Mouse (Mus musculus) layer of hippocampus, postnatal 10 days (tissue): Measurements from ENCODE around the gene Pparg. TPM values are rescaled to one million over a fixed set of nuclear protein-coding genes. Genes with fewer than 3 reads are reported as not detected.

ENCODE experiments used
- DNase-seq, 2 experiments: peaks; one replicate each; pipeline ENCODE4 v3.0.0; 2021; ENCODE audit warnings: low spot score in 2 of 2
- total RNA-seq, 2 experiments: library from RNA; stranded (reverse); gene quantifications; 2 replicates each; pipeline ENCODE4 v1.2.3; 2021

The Pparg gene
- total RNA-seq, 2 experiments from 2014 or later: 1.1 TPM

DNA sequence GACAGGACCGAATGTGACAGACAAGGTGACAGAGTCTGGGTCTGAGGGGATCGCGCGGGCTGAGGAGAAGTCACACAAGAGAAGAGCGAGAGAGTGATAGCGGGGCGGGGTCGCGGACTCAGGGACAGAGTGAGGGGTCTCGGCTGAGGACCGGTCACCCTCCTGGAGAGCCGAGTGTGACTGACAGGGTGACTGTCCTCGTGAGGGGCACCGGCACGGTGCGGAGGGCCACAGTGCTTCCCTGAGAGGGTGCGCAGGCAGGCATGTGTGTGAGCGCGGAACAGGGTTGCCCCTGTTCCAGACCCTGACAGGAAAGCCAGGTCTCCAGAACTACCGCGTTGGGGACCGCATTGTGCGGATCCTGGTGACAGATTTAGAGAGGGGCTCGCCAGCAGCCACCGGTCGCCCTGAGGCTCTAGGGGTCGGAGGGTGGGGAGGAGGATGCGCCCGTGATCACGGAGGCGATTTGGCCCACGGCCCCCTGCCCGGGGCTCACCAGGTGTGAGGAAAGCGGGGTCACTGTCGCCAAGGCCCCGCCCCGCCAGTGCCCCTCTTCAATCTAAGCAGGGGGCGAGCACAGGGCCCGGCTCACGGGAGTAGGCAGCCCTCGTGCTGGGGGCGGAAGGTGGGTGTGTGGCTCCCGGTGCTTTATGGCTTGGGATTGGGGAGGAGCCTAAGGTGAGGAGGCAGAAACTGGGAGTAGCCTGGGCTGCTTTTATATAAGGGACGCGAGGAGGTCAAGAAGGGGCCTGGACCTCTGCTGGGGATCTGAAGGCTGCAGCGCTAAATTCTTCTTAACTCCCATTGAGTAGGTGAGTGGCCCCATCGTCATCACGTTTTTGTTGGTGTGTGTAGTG is 1.1 kb downstream of the Pparg start:
- DNase-seq: peak; percentile 4 to 14

- DNase-seq: no peak
Measured at GRCm38 (mm10) chr6:115366869-115367610, 6.3 kb downstream of the Pparg start.

DNA sequence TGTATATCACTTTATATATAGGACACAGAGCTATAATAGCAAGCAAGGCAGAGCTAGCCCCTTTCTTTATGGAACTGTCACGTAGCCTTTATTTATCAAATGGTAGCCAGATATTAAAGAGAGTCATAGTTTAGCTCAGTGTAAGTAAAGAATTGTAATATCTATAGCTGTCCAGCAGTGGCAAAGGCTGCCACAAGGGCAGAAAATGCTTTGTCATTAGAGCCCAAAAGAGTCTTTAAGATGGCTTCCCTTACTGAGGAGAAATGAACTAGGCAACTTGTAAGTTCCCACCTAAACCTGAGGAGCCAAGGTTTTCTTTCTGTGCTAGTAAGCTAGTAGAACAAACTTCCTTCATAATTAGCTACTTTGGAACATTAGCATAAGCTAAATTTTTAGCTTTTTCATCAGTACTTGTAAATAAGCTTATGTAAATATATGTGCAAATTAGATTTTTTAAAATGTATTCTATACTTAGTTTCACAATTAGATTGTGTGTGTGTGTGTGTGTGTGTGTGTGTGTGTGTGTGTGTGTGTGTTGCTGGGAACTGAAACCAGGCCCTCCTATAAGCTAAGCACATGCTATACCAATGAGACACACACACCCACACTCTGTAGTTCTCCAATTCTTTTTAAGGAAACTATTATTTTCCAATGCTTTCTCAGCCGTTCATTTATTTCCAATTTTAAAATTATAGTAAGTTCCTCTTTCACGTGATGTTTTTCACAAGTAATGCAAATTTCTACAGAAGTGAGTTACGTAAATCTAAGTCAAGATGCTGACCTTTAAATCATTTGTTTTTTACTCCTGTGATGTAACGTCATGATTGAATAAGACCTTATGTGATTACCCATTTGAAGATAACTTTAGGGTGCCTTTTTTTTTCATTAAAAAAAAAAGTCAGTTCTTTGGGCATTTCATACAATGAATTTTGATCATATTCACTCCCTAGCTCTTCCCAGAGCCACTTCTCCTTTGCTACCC is 14.4 kb downstream of the Pparg start:
- no peak for DNase-seq

- DNase-seq: no peak
Measured at GRCm38 (mm10) chr6:115380596-115380995, 19.8 kb downstream of the Pparg start.

DNA sequence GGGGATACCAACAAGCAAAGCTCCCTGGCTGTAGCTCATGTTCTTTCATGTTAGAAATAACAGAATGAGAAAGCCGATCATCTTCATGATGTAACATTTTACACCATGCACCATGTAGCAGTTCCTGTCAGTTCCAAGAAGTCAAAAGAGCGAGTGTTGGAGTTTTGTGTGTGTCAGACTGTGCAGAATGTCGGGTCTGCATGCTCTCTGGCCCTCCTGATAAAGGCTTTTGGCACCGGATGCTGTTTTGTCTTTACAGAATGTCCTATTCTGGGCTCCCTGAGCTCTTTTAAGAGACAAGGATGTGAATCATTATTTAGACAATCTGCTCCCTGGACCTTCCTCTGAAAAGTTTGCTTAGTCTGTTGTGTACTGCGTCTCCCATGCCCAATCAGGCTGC is 22.0 kb downstream of the Pparg start:
- no peak for DNase-seq

- DNase-seq: no peak
Measured at GRCm38 (mm10) chr6:115389945-115390540, 29.3 kb downstream of the Pparg start.

GRCm38 (mm10) chr6:115396911-115397310 is 36.2 kb downstream of the Pparg start:
- no peak for DNase-seq

- DNase-seq: no peak
Measured at GRCm38 (mm10) chr6:115404354-115404753, 43.6 kb downstream of the Pparg start.

GRCm38 (mm10) chr6:115411477-115411876 is 50.7 kb downstream of the Pparg start:
- no peak for DNase-seq

DNA sequence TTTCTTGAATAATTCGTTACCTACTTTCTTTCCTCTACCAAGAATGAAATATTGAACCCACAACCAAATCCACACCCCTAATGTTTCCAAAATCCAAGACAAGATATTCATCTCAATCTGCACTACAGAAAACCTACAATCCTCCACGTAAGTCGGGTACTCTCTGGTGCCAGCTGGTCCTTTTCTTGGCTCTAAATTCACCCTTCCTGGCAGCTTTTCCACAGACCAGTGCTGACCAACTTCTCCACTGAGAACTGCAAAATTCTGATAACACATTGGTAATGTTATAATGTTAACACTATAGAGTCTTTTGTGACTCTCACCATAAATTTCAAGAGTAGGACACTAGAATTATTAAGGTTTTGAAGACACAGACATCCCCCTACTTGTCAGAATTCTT is 57.4 kb downstream of the Pparg start:
- DNase-seq: no peak

DNA sequence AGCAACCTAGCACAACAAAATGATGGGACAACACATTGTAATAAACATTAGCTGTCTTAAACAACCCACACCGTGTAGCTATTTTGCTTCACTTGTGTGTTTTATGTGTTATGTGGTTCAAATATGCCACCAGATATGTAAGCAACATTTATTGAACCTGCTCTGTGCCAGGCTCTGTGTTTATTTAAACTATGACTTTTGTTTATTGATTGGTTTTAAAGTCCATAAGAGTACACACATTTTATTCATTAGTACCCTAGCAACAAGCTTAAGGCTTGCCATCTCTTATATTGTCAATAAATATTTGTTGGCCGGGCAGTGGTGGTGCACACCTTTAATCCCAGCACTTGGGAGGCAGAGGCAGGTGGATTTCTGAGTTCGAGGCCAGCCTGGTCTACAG is 58.2 kb downstream of the Pparg start:
- DNase-seq: no peak

GRCm38 (mm10) chr6:115420963-115421362 is 60.2 kb downstream of the Pparg start:
- no peak for DNase-seq

DNA sequence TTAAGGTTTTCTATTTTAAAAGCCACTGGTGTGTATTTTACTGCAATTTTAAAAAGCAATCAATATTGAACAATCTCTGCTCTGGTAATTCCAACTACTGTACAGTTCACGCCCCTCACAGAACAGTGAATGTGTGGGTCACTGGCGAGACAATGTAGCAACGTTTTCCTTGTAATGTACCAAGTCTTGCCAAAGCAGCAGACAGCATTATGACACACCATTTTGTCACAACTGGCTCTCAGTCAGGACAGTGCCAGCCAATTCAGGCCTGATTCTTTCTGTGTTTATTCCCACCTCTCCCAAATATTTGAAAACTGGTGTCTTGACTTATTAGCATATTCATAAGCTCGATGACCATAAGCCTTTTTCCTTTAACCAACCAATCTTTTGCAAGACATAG is 60.9 kb downstream of the Pparg start:
- DNase-seq: no peak

DNA sequence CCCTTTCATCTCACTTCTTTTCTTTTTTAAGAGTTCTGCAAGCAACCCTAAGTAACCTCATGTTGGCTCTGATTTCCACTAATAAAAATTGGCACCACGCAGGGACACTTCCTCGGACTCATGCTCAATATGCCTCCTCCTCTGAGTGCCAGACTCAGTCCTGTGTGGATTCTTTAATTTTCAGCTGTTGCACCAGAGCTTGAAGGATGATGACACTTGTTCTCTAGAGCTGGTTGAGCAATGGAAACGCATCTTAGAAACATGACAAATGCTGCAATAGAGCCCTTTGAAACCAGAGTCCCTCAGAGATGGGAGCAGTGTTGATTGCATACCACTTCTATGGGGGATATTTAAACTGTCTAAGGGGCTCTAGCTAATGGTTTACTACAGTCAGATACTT is 63.7 kb downstream of the Pparg start:
- DNase-seq: no peak

DNA sequence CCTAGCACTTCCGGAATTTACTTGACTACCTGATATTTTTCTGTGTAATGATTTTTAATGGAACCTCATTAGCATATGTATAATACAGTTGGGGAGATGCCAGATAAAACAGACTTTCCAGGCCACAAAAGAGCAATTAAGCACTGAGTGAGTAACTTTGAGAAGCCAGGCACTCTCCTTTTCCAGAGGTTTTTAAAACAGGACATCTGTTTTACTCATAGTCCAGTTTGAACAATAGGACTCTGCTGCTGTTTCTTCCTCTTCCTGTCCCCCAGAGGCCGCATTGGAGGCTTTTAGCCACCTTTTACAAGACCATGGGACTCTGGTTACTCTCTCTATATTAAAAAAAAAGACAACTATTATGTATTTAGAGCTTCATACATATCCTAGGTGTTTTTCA is 72.0 kb downstream of the Pparg start:
- DNase-seq: no peak

DNA sequence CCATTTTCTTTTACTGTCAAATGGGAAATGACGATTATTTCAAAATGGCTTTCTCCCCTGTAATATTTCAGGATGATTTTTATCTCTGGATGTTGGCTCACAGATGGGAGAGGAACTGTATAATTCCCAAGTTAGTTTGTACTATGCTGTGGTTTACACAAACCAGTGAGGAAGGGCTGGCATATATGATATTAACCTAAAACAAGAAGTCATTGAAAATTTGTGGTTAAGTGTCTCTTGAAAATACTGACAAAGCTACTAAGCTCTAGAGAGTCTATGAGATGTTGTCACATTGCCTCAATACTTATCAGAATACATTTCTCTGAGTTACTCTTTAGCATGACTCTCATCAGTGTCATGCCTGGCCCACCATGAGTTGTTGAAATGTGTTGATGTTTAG is 73.3 kb downstream of the Pparg start:
- no peak for DNase-seq

DNA sequence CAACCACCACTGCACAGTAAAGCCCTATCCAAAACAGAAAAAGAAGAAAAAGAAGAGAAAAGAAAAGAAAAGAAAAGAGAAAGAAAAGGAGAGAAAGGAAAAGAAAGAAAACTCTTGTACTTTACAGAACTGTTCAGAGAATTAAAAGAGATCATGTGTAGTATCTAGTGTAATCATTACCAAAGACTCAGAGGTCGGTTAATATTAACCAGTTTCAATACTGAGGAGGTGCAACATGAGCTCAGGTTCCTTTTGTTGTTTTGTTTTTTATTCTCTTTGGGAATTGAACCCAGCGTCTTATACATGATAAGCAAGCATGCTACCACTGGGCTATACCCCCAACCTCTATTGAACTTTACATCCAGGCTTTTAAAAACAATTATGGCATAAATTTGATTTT is 74.1 kb downstream of the Pparg start:
- DNase-seq: no peak

DNA sequence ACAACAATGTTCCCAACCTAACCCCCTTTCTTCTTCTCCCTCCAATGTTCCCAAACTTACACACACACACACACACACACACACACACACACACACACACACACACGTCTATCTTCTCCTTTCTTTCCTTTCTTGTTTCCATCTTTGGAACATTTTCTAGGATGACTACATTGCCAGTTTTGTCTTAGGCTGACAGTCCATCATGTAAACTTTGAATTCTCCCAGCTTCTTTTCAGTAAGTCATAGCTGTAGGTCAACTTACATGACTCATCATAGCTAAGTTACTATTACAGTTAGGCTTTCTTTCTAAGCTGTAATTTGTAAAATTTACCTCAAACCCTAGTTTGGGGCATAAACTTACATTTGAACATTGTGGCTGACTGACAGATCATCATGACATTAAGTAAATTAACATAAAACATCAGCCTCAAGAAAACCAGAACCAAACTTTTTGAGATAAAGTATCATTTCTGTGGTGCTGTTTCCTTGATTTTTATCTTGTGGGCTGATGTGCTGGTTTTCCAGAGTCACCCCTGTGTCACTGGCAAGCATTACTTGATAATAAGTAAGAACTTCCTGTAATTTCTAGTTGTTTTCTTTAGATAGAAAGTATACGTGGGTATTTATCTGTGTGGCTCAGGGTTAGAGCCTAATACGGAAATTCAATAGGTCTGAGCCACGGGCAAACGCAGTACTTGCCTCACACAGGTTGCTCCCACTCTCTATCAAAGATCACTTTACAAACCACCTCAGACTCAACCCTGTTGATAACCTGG is 79.7 kb downstream of the Pparg start:
- DNase-seq: no peak

DNA sequence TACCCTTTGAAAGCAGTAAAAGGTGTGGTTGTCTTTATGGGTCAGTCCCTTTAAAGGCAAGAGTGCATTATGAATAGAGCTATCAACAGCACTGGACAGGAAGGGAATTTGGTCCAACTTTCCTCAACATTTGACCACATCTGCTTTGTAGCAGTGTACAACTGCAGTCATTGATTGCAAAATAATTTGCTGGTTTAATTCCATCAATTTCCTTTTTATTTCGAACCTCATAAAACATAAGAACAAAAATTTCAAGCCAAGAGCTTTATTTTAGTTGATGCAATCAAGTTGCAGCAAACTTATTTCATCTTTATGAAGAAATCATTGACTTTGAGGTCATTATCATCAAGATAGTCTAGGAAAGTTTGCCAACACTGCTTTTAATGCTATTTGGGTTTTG is 91.8 kb downstream of the Pparg start:
- DNase-seq: no peak

- no peak for DNase-seq
Measured at GRCm38 (mm10) chr6:115462743-115463337, 102.1 kb downstream of the Pparg start.
